Mouse (Mus musculus): ENCODE measurements around the gene Car15. TPM values are rescaled to one million over a fixed set of nuclear protein-coding genes. Genes with fewer than 3 reads are reported as not detected.

Car15 gene
- polyA plus RNA-seq, 1 experiment from 2014 or later = 2.8 TPM

- Histone ChIP-seq H3K4me1 (peaks cover 22% of the 10 kb centered on the region), H3K9me3 (replicated peaks) (no peaks in the 10 kb centered on the region), H3K4me2 (replicated peaks) (peak overlapping the region; percentile 99), H3K4me3 (replicated peaks) (peak overlapping the region; percentile 60), H3K36me3 (no peaks in the 10 kb centered on the region), H3K27ac (replicated peaks) (0 out of 2 replicates have a peak overlapping the region, but pooled peaks have one; percentile 4), H3K27me3 (peaks cover 78% of the 10 kb centered on the region), H3K9ac (peak overlapping the region; percentile 50)
- under 1% methylated on average over 81 of the region's 103 CpGs for WGBS
- 0 out of 2 replicates have a peak, but pooled peaks have one; percentile 8 for ATAC-seq (ENCODE audit: insufficient number of reproducible peaks, low FRiP score, low TSS enrichment, low read depth)
These were observed 4.3 kb downstream of the Car15 start for GRCm38 (mm10) chr16:17833681-17834399.

GRCm38 (mm10) chr16:17833321-17833680 is 4.9 kb downstream of the Car15 start:
- H3K27ac ChIP-seq (replicated peaks) = 0 out of 2 replicates have a peak overlapping the region, but pooled peaks have one; percentile 4
- WGBS = under 1% methylated on average over 37 of the region's 37 CpGs
- no peaks in the 10 kb centered on the region for H3K9me3 ChIP-seq (replicated peaks)
- peak overlapping the region; percentile 60 for H3K4me3 ChIP-seq (replicated peaks)
- H3K27me3 ChIP-seq = peaks cover 78% of the 10 kb centered on the region
- H3K4me2 ChIP-seq (replicated peaks) = peak overlapping the region; percentile 99
- ATAC-seq (ENCODE audit: insufficient number of reproducible peaks, low FRiP score, low TSS enrichment, low read depth) = 0 out of 2 replicates have a peak, but pooled peaks have one; percentile 30
- peak overlapping the region; percentile 50 for H3K9ac ChIP-seq
- peaks cover 22% of the 10 kb centered on the region for H3K4me1 ChIP-seq
- H3K36me3 ChIP-seq = no peaks in the 10 kb centered on the region

GRCm38 (mm10) chr16:17832821-17833220 is 5.3 kb downstream of the Car15 start, which contains the start of gene B830017H08Rik:
Gene B830017H08Rik, plus strand, starts transcription at chr16:17833121.
- H3K4me1 ChIP-seq = peaks cover 22% of the 10 kb centered on the region
- 23% methylated on average over 7 of the region's 7 CpGs for WGBS
- no peaks in the 10 kb centered on the region for H3K36me3 ChIP-seq
- H3K27me3 ChIP-seq = peaks cover 78% of the 10 kb centered on the region
- no peak for ATAC-seq (ENCODE audit: insufficient number of reproducible peaks, low FRiP score, low TSS enrichment, low read depth)
- H3K27ac ChIP-seq (replicated peaks) = 0 out of 2 replicates have a peak within 1 kb of the TSS, but pooled peaks have one; percentile 4
- H3K9me3 ChIP-seq (replicated peaks) = no peaks in the 10 kb centered on the region
- H3K4me3 ChIP-seq (replicated peaks) = peak within 1 kb of the TSS; percentile 60
- H3K4me2 ChIP-seq (replicated peaks) = peak within 1 kb of the TSS; percentile 99
- peak within 1 kb of the TSS; percentile 50 for H3K9ac ChIP-seq

- H3K9ac ChIP-seq = no peak overlapping the region
- no peak overlapping the region for H3K4me2 ChIP-seq (replicated peaks)
- 11% methylated on average over 11 of the region's 11 CpGs for WGBS
- no peak overlapping the region for H3K27ac ChIP-seq (replicated peaks)
- peaks cover 73% of the 10 kb centered on the region for H3K27me3 ChIP-seq
- no peaks in the 10 kb centered on the region for H3K36me3 ChIP-seq
- H3K4me1 ChIP-seq = peaks cover 22% of the 10 kb centered on the region
- no peak for ATAC-seq (ENCODE audit: insufficient number of reproducible peaks, low FRiP score, low TSS enrichment, low read depth)
- no peak overlapping the region for H3K4me3 ChIP-seq (replicated peaks)
- H3K9me3 ChIP-seq (replicated peaks) = no peaks in the 10 kb centered on the region
These were observed 6.4 kb downstream of the Car15 start for GRCm38 (mm10) chr16:17831781-17832180.

- peaks cover 22% of the 10 kb centered on the region for H3K4me1 ChIP-seq
- no peak for ATAC-seq (ENCODE audit: insufficient number of reproducible peaks, low FRiP score, low TSS enrichment, low read depth)
- H3K4me3 ChIP-seq (replicated peaks) = no peak overlapping the region
- no peak overlapping the region for H3K4me2 ChIP-seq (replicated peaks)
- peaks cover 61% of the 10 kb centered on the region for H3K27me3 ChIP-seq
- H3K36me3 ChIP-seq = no peaks in the 10 kb centered on the region
- H3K9ac ChIP-seq = no peak overlapping the region
- no peak overlapping the region for H3K27ac ChIP-seq (replicated peaks)
- no peaks in the 10 kb centered on the region for H3K9me3 ChIP-seq (replicated peaks)
- 55% methylated on average over 10 of the region's 10 CpGs for WGBS
These were observed 7.6 kb downstream of the Car15 start for GRCm38 (mm10) chr16:17830385-17831178.

- WGBS = 52% methylated on average over 3 of the region's 3 CpGs
- Histone ChIP-seq H3K4me2 (replicated peaks) (no peak overlapping the region), H3K4me1 (peaks cover 16% of the 10 kb centered on the region), H3K9me3 (replicated peaks) (no peaks in the 10 kb centered on the region), H3K36me3 (no peaks in the 10 kb centered on the region), H3K4me3 (replicated peaks) (no peak overlapping the region), H3K27ac (replicated peaks) (no peak overlapping the region), H3K27me3 (peaks cover 45% of the 10 kb centered on the region), H3K9ac (no peak overlapping the region)
- no peak for ATAC-seq (ENCODE audit: insufficient number of reproducible peaks, low FRiP score, low TSS enrichment, low read depth)
These were observed 9.3 kb downstream of the Car15 start for GRCm38 (mm10) chr16:17828867-17829266.

GRCm38 (mm10) chr16:17828229-17828628 is 9.9 kb downstream of the Car15 start:
- no peak for ATAC-seq (ENCODE audit: insufficient number of reproducible peaks, low FRiP score, low TSS enrichment, low read depth)
- no peak overlapping the region for H3K9ac ChIP-seq
- H3K36me3 ChIP-seq = no peaks in the 10 kb centered on the region
- H3K4me2 ChIP-seq (replicated peaks) = no peak overlapping the region
- H3K9me3 ChIP-seq (replicated peaks) = no peaks in the 10 kb centered on the region
- no peak overlapping the region for H3K4me3 ChIP-seq (replicated peaks)
- no peak overlapping the region for H3K27ac ChIP-seq (replicated peaks)
- H3K4me1 ChIP-seq = peaks cover 11% of the 10 kb centered on the region
- WGBS = 84% methylated on average over 2 of the region's 2 CpGs
- H3K27me3 ChIP-seq = peaks cover 38% of the 10 kb centered on the region

GRCm38 (mm10) chr16:17826500-17826899 is 11.7 kb downstream of the Car15 start:
- no peaks in the 10 kb centered on the region for H3K36me3 ChIP-seq
- no peak overlapping the region for H3K4me3 ChIP-seq (replicated peaks)
- H3K27me3 ChIP-seq = peaks cover 21% of the 10 kb centered on the region
- 0 out of 2 replicates have a peak, but pooled peaks cover 3% of the 10 kb centered on the region for H3K4me1 ChIP-seq
- no peak overlapping the region for H3K27ac ChIP-seq (replicated peaks)
- no peaks in the 10 kb centered on the region for H3K9me3 ChIP-seq (replicated peaks)
- no peak for ATAC-seq (ENCODE audit: insufficient number of reproducible peaks, low FRiP score, low TSS enrichment, low read depth)
- WGBS = 80% methylated on average over 2 of the region's 2 CpGs
- H3K4me2 ChIP-seq (replicated peaks) = no peak overlapping the region
- H3K9ac ChIP-seq = no peak overlapping the region

- Histone ChIP-seq H3K36me3 (no peaks in the 10 kb centered on the region), H3K9me3 (replicated peaks) (no peaks in the 10 kb centered on the region), H3K4me3 (replicated peaks) (peak overlapping the region; percentile 56; the same call in 1 of the 2 replicates), H3K27me3 (0 out of 2 replicates have a peak, but pooled peaks cover 7% of the 10 kb centered on the region), H3K4me1 (peaks cover 28% of the 10 kb centered on the region), H3K9ac (no peak overlapping the region), H3K27ac (replicated peaks) (no peak overlapping the region), H3K4me2 (replicated peaks) (peak overlapping the region; percentile 85; the same call in 1 of the 2 replicates)
- no peak for ATAC-seq (ENCODE audit: insufficient number of reproducible peaks, low FRiP score, low TSS enrichment, low read depth)
- 43% methylated on average over 8 of the region's 8 CpGs for WGBS
These were observed 21.6 kb downstream of the Car15 start for GRCm38 (mm10) chr16:17816528-17816927.

GRCm38 (mm10) chr16:17815411-17816402 is 22.5 kb downstream of the Car15 start:
- Histone ChIP-seq H3K4me3 (replicated peaks) (peak overlapping the region; percentile 56), H3K27me3 (0 out of 2 replicates have a peak, but pooled peaks cover 3% of the 10 kb centered on the region), H3K9ac (peak overlapping the region; percentile 36), H3K27ac (replicated peaks) (peak overlapping the region; percentile 75), H3K36me3 (no peaks in the 10 kb centered on the region), H3K4me1 (peaks cover 31% of the 10 kb centered on the region), H3K9me3 (replicated peaks) (no peaks in the 10 kb centered on the region), H3K4me2 (replicated peaks) (peak overlapping the region; percentile 85)
- ATAC-seq (ENCODE audit: insufficient number of reproducible peaks, low FRiP score, low TSS enrichment, low read depth) = peak; percentile 87
- WGBS = 2% methylated on average over 63 of the region's 63 CpGs

Data from embryonic facial prominence, embryonic 15.5 days (tissue).